Mouse (Mus musculus) lung, embryonic 15.5 days (tissue): ENCODE data around the gene Mad2l1. TPM values are rescaled to one million over a fixed set of nuclear protein-coding genes. Genes with fewer than 3 reads are reported as not detected.
A peak's percentile ranks its signal among the peaks of the same experiment; 100 is the strongest.

Experiments
- ATAC-seq: fragments of 200-750 bp; cut with Nextera tagmentation; 2 replicates; pipeline ENCODE4 v1.8.0; 2017; ENCODE audit warnings: moderate number of reproducible peaks, borderline replicate concordance; ENCODE audit not compliant: low FRiP score, low TSS enrichment; ENCODE audit errors: extremely low read depth
- H3K27ac ChIP-seq: fragments of 300-500 bp; sonication (generic); 2 replicates; pipeline ENCODE4 v1.5.1; 2015; ENCODE audit warnings: moderate library complexity, mild to moderate bottlenecking, inconsistent platforms
- H3K27me3 ChIP-seq: fragments of 300-500 bp; sonication (generic); 2 replicates; pipeline ENCODE4 v1.6.1; 2015; ENCODE audit warnings: inconsistent platforms
- H3K36me3 ChIP-seq: fragments of 300-500 bp; sonication (generic); 2 replicates; pipeline ENCODE4 v1.6.1; 2015; ENCODE audit warnings: inconsistent platforms
- H3K4me1 ChIP-seq: fragments of 300-500 bp; sonication (generic); 2 replicates; pipeline ENCODE4 v1.6.1; 2015; ENCODE audit warnings: inconsistent platforms
- H3K4me2 ChIP-seq: fragments of 300-500 bp; sonication (generic); 2 replicates; pipeline ENCODE4 v1.6.1; 2015; ENCODE audit warnings: inconsistent platforms, mild to moderate bottlenecking, moderate library complexity
- H3K4me3 ChIP-seq: fragments of 300-500 bp; sonication (generic); 2 replicates; pipeline ENCODE4 v1.5.1; 2015; ENCODE audit warnings: mild to moderate bottlenecking, inconsistent platforms
- H3K9ac ChIP-seq: fragments of 300-500 bp; sonication (generic); 2 replicates; pipeline ENCODE4 v1.6.1; 2015; ENCODE audit warnings: inconsistent platforms
- H3K9me3 ChIP-seq: fragments of 300-500 bp; sonication (generic); 2 replicates; pipeline ENCODE4 v1.6.1; 2016; ENCODE audit warnings: inconsistent platforms
- WGBS: fragments of 180-500 bp; shearing (Covaris S2); methylation state at CpG from one replicate; pipeline ENCODE4 v1.1.7; 2015; 5-methylcytosine and 5-hydroxymethylcytosine counted together
- polyA plus RNA-seq: library from polyadenylated mRNA; unstranded; fragments of >200 nt; fragmentation: Nextera tagmentation; extraction: Ambion mirVana; gene quantifications from 2 replicates; pipeline ENCODE4 v1.2.1, GENCODE M21; 2015

Gene Mad2l1
- 143 and 144 TPM in 2 replicates for polyA plus RNA-seq

DNA sequence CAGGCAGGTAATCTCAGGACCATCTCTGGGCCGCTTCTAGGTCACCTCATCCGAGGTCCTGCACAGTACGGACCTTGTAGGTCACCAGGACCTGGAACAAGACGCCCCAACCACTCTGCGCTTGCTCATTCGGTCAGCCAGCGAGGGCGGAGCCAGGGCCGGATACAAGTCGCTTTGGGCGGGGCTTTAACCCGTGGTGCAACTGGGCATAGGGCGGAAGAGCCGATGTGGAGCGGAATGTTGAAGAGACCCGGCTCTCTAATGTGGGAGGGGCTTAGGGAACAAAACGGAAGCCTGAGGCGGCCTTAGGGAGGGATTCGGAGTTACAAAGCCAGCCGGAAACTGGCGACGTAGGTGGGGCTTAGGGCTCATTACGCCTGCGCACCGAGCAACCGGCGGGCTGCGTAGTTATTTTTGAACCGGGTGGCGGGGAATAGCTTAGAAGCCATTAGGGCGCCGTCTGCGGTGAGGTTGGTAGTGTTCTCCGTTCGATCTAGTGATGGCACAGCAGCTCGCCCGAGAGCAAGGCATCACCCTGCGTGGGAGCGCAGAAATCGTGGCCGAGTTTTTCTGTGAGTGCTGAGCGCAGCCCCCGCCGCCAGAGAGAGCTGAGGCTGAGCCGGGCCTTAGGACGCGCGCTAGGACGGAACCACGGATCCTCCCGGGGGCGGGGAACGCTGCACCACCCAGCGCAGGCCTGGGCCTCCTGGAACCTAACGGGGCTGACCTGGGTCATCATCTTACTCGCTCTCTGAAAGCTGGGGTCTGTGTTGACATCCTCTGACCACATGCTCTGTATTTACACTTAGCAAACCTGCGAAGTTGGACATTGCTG, at the start of gene Mad2l1:
Gene Mad2l1 (plus strand): TSS at position 363 of the 835 bp plus-strand sequence.
- Histone ChIP-seq H3K4me2 (peak within 1 kb of the TSS; percentile 64), H3K27ac (peak within 1 kb of the TSS; percentile 91), H3K4me1 (peaks cover 9% of the 10 kb centered on the region), H3K27me3 (no peaks in the 10 kb centered on the region), H3K4me3 (peak within 1 kb of the TSS; percentile 83), H3K36me3 (peaks cover 17% of the 10 kb centered on the region), H3K9me3 (no peaks in the 10 kb centered on the region), H3K9ac (peak within 1 kb of the TSS; percentile 80)
- peak; percentile 99 for ATAC-seq
- under 1% methylated on average over 57 of the region's 57 CpGs for WGBS

DNA sequence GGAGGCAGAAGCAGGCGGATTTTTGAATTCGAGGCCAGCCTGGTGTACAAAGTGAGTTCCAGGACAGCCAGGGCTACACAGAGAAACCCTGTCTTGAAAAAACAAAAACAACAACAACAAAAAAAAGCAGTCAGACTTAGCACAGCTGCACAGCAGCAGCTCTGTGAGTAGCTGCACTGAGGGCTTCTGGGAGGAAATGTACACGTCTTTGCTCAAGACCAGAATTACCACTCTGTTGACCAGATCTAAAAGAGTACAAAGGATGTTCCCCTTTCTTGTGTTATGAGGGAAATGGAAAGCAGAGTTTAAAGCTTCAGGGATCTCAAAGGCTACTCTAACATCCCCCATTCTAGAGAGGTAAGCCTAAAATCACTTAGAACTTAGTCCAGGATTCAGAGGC, 41.5 kb upstream of the Mad2l1 start:
- Histone ChIP-seq H3K9me3 (no peaks in the 10 kb centered on the region), H3K36me3 (no peaks in the 10 kb centered on the region), H3K27me3 (no peaks in the 10 kb centered on the region), H3K27ac (no peak overlapping the region), H3K4me1 (no peaks in the 10 kb centered on the region), H3K4me2 (no peak overlapping the region), H3K9ac (no peak overlapping the region), H3K4me3 (no peak overlapping the region)
- no peak for ATAC-seq
- WGBS, result 86% methylated on average over 3 of the region's 3 CpGs

GRCm38 (mm10) chr6:66516368-66516767, 18.8 kb upstream of the Mad2l1 start:
- H3K27me3 ChIP-seq, result no peaks in the 10 kb centered on the region
- no peak overlapping the region for H3K4me3 ChIP-seq
- H3K27ac ChIP-seq, result no peak overlapping the region
- no peaks in the 10 kb centered on the region for H3K36me3 ChIP-seq
- H3K4me2 ChIP-seq, result no peak overlapping the region
- ATAC-seq, result no peak
- no peak overlapping the region for H3K9ac ChIP-seq
- H3K4me1 ChIP-seq, result no peaks in the 10 kb centered on the region
- H3K9me3 ChIP-seq, result no peaks in the 10 kb centered on the region
- 93% methylated on average over 5 of the region's 5 CpGs for WGBS

DNA sequence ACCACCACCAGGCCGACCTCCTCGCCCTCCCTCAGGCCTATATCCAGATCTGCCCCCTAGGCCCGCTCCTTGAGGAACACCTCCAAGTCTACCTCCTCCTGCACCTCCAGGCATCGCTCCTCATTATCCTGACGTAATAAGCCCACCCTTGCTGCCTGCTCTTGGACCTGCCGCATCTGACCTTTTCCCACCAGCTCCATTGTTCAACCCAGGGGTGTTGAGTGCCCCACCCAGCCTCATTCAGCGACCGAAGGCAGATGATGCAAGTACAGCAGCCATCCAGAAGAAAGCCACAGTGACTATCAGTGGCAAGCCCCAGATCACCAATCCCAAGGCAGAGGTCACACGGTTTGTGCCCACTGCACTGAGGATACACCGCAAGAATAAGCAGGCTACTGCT, 6.8 kb upstream of the Mad2l1 start:
- no peak overlapping the region for H3K9ac ChIP-seq
- no peaks in the 10 kb centered on the region for H3K4me1 ChIP-seq
- no peak overlapping the region for H3K4me3 ChIP-seq
- H3K9me3 ChIP-seq, result no peaks in the 10 kb centered on the region
- H3K27ac ChIP-seq, result no peak overlapping the region
- ATAC-seq, result no peak
- 94% methylated on average over 10 of the region's 10 CpGs for WGBS
- H3K4me2 ChIP-seq, result no peak overlapping the region
- H3K27me3 ChIP-seq, result no peaks in the 10 kb centered on the region
- no peaks in the 10 kb centered on the region for H3K36me3 ChIP-seq

DNA sequence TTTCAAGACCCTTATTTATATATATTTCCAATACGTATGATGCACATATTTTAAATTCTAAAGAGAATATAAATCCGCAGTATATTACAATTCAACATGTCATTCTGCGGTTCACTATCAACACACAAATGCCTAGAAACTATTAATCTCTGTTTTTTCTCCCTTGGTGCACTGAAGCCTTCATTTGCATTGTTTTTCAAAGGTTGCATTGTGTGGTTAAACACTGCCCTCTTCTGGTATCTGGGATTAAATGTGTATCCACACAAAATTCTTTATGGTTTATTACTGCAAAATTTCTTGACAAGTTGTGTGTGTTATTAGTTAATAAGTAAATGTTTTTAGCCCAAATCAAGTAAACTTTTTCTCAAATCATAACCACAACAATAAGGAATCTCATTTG, 1.9 kb upstream of the Mad2l1 start:
- Histone ChIP-seq H3K9me3 (no peaks in the 10 kb centered on the region), H3K36me3 (no peaks in the 10 kb centered on the region), H3K27me3 (no peaks in the 10 kb centered on the region), H3K27ac (no peak overlapping the region), H3K9ac (no peak overlapping the region), H3K4me1 (peaks cover 9% of the 10 kb centered on the region), H3K4me3 (no peak overlapping the region), H3K4me2 (no peak overlapping the region)
- ATAC-seq, result no peak
- WGBS, result 23% methylated on average over 3 of the region's 3 CpGs

GRCm38 (mm10) chr6:66534366-66534941, 736 bp upstream of the Mad2l1 start:
- peaks cover 9% of the 10 kb centered on the region for H3K36me3 ChIP-seq
- 69% methylated on average over 5 of the region's 5 CpGs for WGBS
- no peak for ATAC-seq

GRCm38 (mm10) chr6:66535966-66536365, 776 bp downstream of the Mad2l1 start:
- Histone ChIP-seq H3K27me3 (no peaks in the 10 kb centered on the region), H3K9me3 (no peaks in the 10 kb centered on the region), H3K4me2 (peak overlapping the region; percentile 58), H3K4me3 (peak overlapping the region; percentile 83), H3K9ac (peak overlapping the region; percentile 80), H3K27ac (peak overlapping the region; percentile 91), H3K4me1 (peaks cover 9% of the 10 kb centered on the region), H3K36me3 (peaks cover 18% of the 10 kb centered on the region)
- no peak for ATAC-seq
- 13% methylated on average over 7 of the region's 7 CpGs for WGBS

More at GRCm38 (mm10) chr6:66534366-66534941, 736 bp upstream of the Mad2l1 start:
- Histone ChIP-seq H3K9me3 (no peaks in the 10 kb centered on the region), H3K27ac (peak overlapping the region; percentile 91), H3K27me3 (no peaks in the 10 kb centered on the region), H3K4me3 (peak overlapping the region; percentile 83), H3K4me2 (peak overlapping the region; percentile 64), H3K9ac (peak overlapping the region; percentile 43), H3K4me1 (peaks cover 9% of the 10 kb centered on the region)

DNA sequence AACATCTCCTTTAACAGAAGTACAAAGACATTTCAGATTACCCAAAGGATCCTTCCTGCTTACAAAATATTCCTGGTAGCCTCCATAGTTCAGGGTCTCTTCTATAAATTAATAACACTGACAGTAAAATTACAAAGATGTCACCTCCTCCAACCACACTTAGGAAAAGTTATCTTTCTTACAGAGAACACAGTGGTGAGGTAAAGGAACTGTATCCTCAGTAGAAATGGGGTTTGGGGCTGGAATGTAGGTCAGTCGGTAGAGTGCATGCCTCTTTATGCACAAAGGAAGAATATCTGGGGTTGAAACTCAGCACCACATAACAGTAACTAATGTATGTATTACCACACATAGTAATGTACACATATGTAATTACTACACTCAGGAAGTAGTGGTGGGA, 24.8 kb downstream of the Mad2l1 start, which contains the start of gene Vmn1r32:
Gene Vmn1r32 (minus strand): TSS at position 101 of the 400 bp plus-strand sequence.
- H3K27ac ChIP-seq, result no peak within 1 kb of the TSS
- ATAC-seq, result no peak

GRCm38 (mm10) chr6:66595804-66596203, 60.6 kb downstream of the Mad2l1 start:
- Histone ChIP-seq H3K4me2 (no peak overlapping the region), H3K9me3 (no peaks in the 10 kb centered on the region), H3K4me1 (no peaks in the 10 kb centered on the region), H3K9ac (no peak overlapping the region), H3K27me3 (no peaks in the 10 kb centered on the region), H3K27ac (no peak overlapping the region), H3K4me3 (no peak overlapping the region), H3K36me3 (no peaks in the 10 kb centered on the region)
- ATAC-seq, result no peak

More for the DNA sequence above, 24.8 kb downstream of the Mad2l1 start, which contains the start of gene Vmn1r32:
- WGBS, result 73% methylated on average over 1 of the region's 1 CpGs
- Histone ChIP-seq H3K27me3 (no peaks in the 10 kb centered on the region), H3K4me2 (no peak within 1 kb of the TSS), H3K4me1 (no peaks in the 10 kb centered on the region), H3K36me3 (no peaks in the 10 kb centered on the region), H3K4me3 (no peak within 1 kb of the TSS), H3K9me3 (no peaks in the 10 kb centered on the region), H3K9ac (no peak within 1 kb of the TSS)

Other genes with a start within 250 kb of the Mad2l1 start
- gene Vmn1r32, start 24.7 kb downstream of the Mad2l1 start, polyA plus RNA-seq, result 0.07 TPM in 1 of 2 replicates, not detected in the other
- gene Vmn1r33, start 82.9 kb downstream of the Mad2l1 start, polyA plus RNA-seq, result not detected in 2 replicates
- not detected in 2 replicates for gene Vmn1r34, start 108.5 kb downstream of the Mad2l1 start, polyA plus RNA-seq
- gene Vmn1r35, start 150.5 kb downstream of the Mad2l1 start, polyA plus RNA-seq, result not detected in 2 replicates
- gene Vmn1r36, start 183.8 kb downstream of the Mad2l1 start, polyA plus RNA-seq, result not detected in 2 replicates
- gene Vmn1r37, start 194.0 kb downstream of the Mad2l1 start, polyA plus RNA-seq, result not detected in 2 replicates
- gene Vmn1r38, start 247.2 kb downstream of the Mad2l1 start, polyA plus RNA-seq, result not detected in 2 replicates